Mouse (Mus musculus): Measurements from ENCODE around the gene Chodl. TPM values are rescaled to one million over a fixed set of nuclear protein-coding genes. Genes with fewer than 3 reads are reported as not detected.

The Chodl gene
- polyA plus RNA-seq, 1 experiment from 2014 or later, result 1.9 TPM

DNA sequence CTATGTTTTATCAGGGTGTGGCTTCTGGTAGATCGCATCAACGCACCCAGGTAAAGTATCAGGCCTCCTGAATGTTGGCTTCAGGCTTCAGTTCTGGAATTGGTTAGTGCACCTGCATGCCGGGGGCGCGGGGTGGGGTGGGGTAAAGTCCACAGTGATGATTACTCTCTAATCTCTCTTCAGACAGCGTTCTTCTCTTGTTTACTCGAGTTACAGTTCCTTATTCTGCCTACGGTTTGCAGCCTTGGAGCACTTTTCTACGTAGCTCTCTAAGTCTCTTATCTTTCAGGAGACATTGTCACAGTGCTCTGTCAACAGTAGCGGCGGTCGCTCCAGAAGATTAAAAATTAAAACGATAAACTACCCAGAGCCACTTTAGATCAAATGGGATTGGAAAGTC is 43.4 kb downstream of the Chodl start:
- Histone ChIP-seq H3K27ac (ENCODE audit: low read depth, low read length) (no peak overlapping the region), H3K9ac (ENCODE audit: low read length) (no peak overlapping the region), H3K36me3 (ENCODE audit: control insufficient read depth, insufficient read depth, low read length) (no peaks in the 10 kb centered on the region), H3K27me3 (ENCODE audit: control insufficient read depth, insufficient read depth, low read length) (no peaks in the 10 kb centered on the region), H3K4me2 (ENCODE audit: low read depth, low read length, severe bottlenecking) (no peak overlapping the region), H3K4me1 (replicated peaks; ENCODE audit: control insufficient read depth, insufficient read depth, low read length) (no peaks in the 10 kb centered on the region), H3K4me3 (ENCODE audit: low read depth, low read length) (no peak overlapping the region), H3K9me3 (ENCODE audit: control insufficient read depth, low read length) (no peaks in the 10 kb centered on the region)
- no peak for DNase-seq (ENCODE audit: low spot score)
- ATAC-seq (replicated peaks; ENCODE audit: low FRiP score), result no peak
- WGBS, result 92% methylated on average over 13 of the region's 13 CpGs

DNA sequence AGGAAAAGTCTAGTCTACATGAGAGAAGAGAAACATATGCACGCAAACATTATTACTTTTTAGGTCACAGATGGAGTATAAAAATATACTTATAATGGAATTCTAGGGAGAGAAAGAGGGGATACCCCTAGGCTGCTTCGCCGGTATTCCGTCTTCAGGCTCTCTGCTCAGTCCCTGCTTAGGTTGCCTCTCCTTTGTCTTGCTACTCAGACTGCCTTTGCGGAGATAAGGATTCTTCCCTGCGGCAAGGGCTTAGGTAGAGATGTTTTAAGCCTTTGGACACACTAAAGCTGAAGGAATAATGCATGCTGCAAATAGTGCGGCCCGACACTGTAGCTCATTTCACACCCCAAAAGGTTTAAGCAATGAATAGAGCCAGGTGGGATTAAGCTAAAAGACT is 45.6 kb downstream of the Chodl start:
- no peaks in the 10 kb centered on the region for H3K9me3 ChIP-seq (ENCODE audit: control insufficient read depth, low read length)
- WGBS, result 36% methylated on average over 8 of the region's 8 CpGs
- no peaks in the 10 kb centered on the region for H3K27me3 ChIP-seq (ENCODE audit: control insufficient read depth, insufficient read depth, low read length)
- H3K9ac ChIP-seq (ENCODE audit: low read length), result no peak overlapping the region
- ATAC-seq (replicated peaks; ENCODE audit: low FRiP score), result no peak
- no peaks in the 10 kb centered on the region for H3K4me1 ChIP-seq (replicated peaks; ENCODE audit: control insufficient read depth, insufficient read depth, low read length)
- no peak overlapping the region for H3K27ac ChIP-seq (ENCODE audit: low read depth, low read length)
- no peak overlapping the region for H3K4me3 ChIP-seq (ENCODE audit: low read depth, low read length)
- no peak for DNase-seq (ENCODE audit: low spot score)
- H3K4me2 ChIP-seq (ENCODE audit: low read depth, low read length, severe bottlenecking), result no peak overlapping the region
- H3K36me3 ChIP-seq (ENCODE audit: control insufficient read depth, insufficient read depth, low read length), result no peaks in the 10 kb centered on the region

Other genes starting within 250 kb of the Chodl start
- gene Tmprss15, start 160.1 kb downstream of the Chodl start, polyA plus RNA-seq (2014; fragmentation: Nextera tagmentation; extraction: Ambion mirVana), result 0.11 and 0.13 TPM in 2 replicates

Data from forebrain, embryonic 11.5 days (tissue).